Mouse (Mus musculus): ENCODE results near the gene Olfr59. TPM values are rescaled to one million over a fixed set of nuclear protein-coding genes. Genes with fewer than 3 reads are reported as not detected.

Gene Olfr59
- not detected in 2 replicates for polyA plus RNA-seq (2016; fragmentation: Nextera tagmentation; extraction: Ambion mirVana)

GRCm38 (mm10) chr11:74283436-74283835, at the start of gene Olfr59:
Gene Olfr59, plus strand, starts transcription at chr11:74283736.
- H3K27ac ChIP-seq, result no peak within 1 kb of the TSS
- 66% methylated on average over 2 of the region's 2 CpGs for WGBS

GRCm38 (mm10) chr11:74241201-74241600, 42.3 kb upstream of the Olfr59 start:
- Histone ChIP-seq H3K27ac (no peak overlapping the region), H3K36me3 (no peaks in the 10 kb centered on the region), H3K4me1 (no peaks in the 10 kb centered on the region), H3K27me3 (ENCODE audit: low read depth, poor library complexity, severe bottlenecking) (no peaks in the 10 kb centered on the region), H3K9me3 (replicated peaks) (no peaks in the 10 kb centered on the region), H3K4me3 (no peak overlapping the region)
- DNase-seq (ENCODE audit: low spot score), result no peak
- 89% methylated on average over 3 of the region's 3 CpGs for WGBS

More at GRCm38 (mm10) chr11:74283436-74283835, at the start of gene Olfr59:
- no peaks in the 10 kb centered on the region for H3K36me3 ChIP-seq
- H3K27me3 ChIP-seq (ENCODE audit: low read depth, poor library complexity, severe bottlenecking), result no peaks in the 10 kb centered on the region
- DNase-seq (ENCODE audit: low spot score), result no peak
- H3K4me1 ChIP-seq, result no peaks in the 10 kb centered on the region
- H3K9me3 ChIP-seq (replicated peaks), result no peaks in the 10 kb centered on the region; the same call in 1 of the 2 replicates
- H3K4me3 ChIP-seq, result no peak within 1 kb of the TSS

DNA sequence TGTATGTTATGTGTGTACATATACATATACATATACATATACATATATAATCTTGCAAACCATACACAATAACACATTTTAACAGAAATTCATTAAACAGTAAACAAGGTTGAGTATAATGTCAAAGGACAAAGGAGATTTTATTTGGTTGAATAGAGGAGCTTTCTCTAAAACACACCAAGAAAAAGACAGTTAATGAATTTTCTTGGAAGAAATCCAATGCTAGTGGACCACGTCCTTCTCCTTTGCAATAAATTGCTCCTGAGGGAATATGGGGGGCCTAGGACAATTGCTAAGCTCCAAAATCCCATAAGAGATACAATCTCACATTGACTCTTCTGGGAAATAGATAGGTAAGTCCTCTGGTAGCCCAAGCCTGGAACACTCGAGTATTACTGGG, 24.0 kb upstream of the Olfr59 start, which contains the start of gene Olfr406:
Gene Olfr406 (plus strand): TSS at position 301 of the 400 bp plus-strand sequence.
- DNase-seq (ENCODE audit: low spot score), result no peak
- H3K27ac ChIP-seq, result no peak within 1 kb of the TSS
- no peaks in the 10 kb centered on the region; the same call in 1 of the 2 replicates for H3K9me3 ChIP-seq (replicated peaks)
- WGBS, result 68% methylated on average over 2 of the region's 2 CpGs
- no peaks in the 10 kb centered on the region for H3K4me1 ChIP-seq
- no peaks in the 10 kb centered on the region for H3K27me3 ChIP-seq (ENCODE audit: low read depth, poor library complexity, severe bottlenecking)
- H3K4me3 ChIP-seq, result no peak within 1 kb of the TSS
- no peaks in the 10 kb centered on the region for H3K36me3 ChIP-seq

DNA sequence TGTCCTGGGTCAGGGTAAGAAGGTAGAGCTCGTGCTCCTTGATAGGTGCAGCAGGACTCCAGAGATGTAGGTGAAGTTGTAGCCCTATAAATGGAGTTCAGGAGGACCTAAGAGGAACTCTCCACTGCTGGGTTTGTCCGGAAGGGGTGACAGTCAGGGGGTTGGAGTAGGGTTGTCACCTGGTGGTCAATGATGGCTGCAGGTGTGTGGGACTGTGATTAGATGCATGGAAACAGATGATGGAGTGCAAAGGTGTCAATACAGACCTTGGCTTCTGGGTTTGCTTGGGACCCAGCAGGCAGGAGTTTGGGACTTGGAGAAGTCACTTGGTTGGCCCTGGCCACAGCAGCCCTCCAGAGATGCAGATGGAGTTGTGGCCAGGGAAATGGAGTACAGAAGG, 3.7 kb downstream of the Olfr59 start:
- DNase-seq (ENCODE audit: low spot score), result no peak
- no peak overlapping the region for H3K4me3 ChIP-seq
- no peak overlapping the region for H3K27ac ChIP-seq
- no peaks in the 10 kb centered on the region for H3K4me1 ChIP-seq
- 77% methylated on average over 2 of the region's 2 CpGs for WGBS
- no peaks in the 10 kb centered on the region for H3K27me3 ChIP-seq (ENCODE audit: low read depth, poor library complexity, severe bottlenecking)
- no peaks in the 10 kb centered on the region for H3K36me3 ChIP-seq
- no peaks in the 10 kb centered on the region; the same call in 1 of the 2 replicates for H3K9me3 ChIP-seq (replicated peaks)

GRCm38 (mm10) chr11:74326044-74326443, 42.5 kb downstream of the Olfr59 start:
- Histone ChIP-seq H3K9me3 (replicated peaks) (no peaks in the 10 kb centered on the region), H3K27me3 (ENCODE audit: low read depth, poor library complexity, severe bottlenecking) (no peaks in the 10 kb centered on the region), H3K27ac (no peak overlapping the region), H3K36me3 (no peaks in the 10 kb centered on the region), H3K4me3 (no peak overlapping the region), H3K4me1 (no peaks in the 10 kb centered on the region)
- WGBS, result 84% methylated on average over 2 of the region's 2 CpGs
- no peak for DNase-seq (ENCODE audit: low spot score)

DNA sequence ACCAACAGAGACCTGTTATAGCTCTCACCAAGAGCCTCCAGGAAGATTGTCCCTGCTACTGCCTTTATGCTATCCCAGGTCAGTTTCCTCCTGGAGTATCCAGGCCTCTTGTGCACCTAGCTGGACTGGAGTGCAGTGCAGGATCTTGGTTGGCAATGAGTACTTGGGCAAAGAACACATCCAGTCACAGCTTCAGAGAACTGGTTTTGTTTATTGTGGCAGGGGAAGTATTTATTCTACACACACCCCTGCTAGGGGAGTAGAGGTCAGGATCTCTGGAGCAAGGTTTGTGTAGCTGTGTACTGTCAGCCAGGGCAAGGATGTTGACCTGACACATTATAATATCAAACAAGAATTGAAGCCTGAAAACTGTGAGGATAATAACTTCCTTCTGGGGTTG, 45.2 kb downstream of the Olfr59 start:
- Histone ChIP-seq H3K9me3 (replicated peaks) (no peaks in the 10 kb centered on the region), H3K4me3 (no peak overlapping the region), H3K27me3 (ENCODE audit: low read depth, poor library complexity, severe bottlenecking) (no peaks in the 10 kb centered on the region), H3K27ac (no peak overlapping the region), H3K4me1 (no peaks in the 10 kb centered on the region), H3K36me3 (no peaks in the 10 kb centered on the region)
- DNase-seq (ENCODE audit: low spot score), result no peak

- H3K27ac ChIP-seq, result no peak within 1 kb of the TSS
- no peaks in the 10 kb centered on the region for H3K36me3 ChIP-seq
- H3K4me3 ChIP-seq, result no peak within 1 kb of the TSS
- H3K27me3 ChIP-seq (ENCODE audit: low read depth, poor library complexity, severe bottlenecking), result no peaks in the 10 kb centered on the region
- DNase-seq (ENCODE audit: low spot score), result no peak
- H3K4me1 ChIP-seq, result no peaks in the 10 kb centered on the region
- WGBS, result 83% methylated on average over 6 of the region's 6 CpGs
- no peaks in the 10 kb centered on the region for H3K9me3 ChIP-seq (replicated peaks)
These were observed 54.4 kb downstream of the Olfr59 start, which contains the start of gene Olfr410 for GRCm38 (mm10) chr11:74337931-74338330. Gene Olfr410, minus strand, starts transcription at chr11:74338031.

Other genes starting within 250 kb of the Olfr59 start
- gene Olfr139, start 227.2 kb upstream of the Olfr59 start, polyA plus RNA-seq (2016; fragmentation: Nextera tagmentation; extraction: Ambion mirVana), result not detected in 2 replicates
- gene Olfr399, start 227.1 kb upstream of the Olfr59 start, polyA plus RNA-seq (2016; fragmentation: Nextera tagmentation; extraction: Ambion mirVana), result not detected in 2 replicates
- not detected in 2 replicates for gene Zfp616, start 213.8 kb upstream of the Olfr59 start, polyA plus RNA-seq (2016; fragmentation: Nextera tagmentation; extraction: Ambion mirVana)
- not detected in 2 replicates for gene Olfr401, start 170.0 kb upstream of the Olfr59 start, polyA plus RNA-seq (2016; fragmentation: Nextera tagmentation; extraction: Ambion mirVana)
- not detected in 2 replicates for gene Olfr402, start 130.2 kb upstream of the Olfr59 start, polyA plus RNA-seq (2016; fragmentation: Nextera tagmentation; extraction: Ambion mirVana)
- gene Olfr403, start 97.5 kb upstream of the Olfr59 start, polyA plus RNA-seq (2016; fragmentation: Nextera tagmentation; extraction: Ambion mirVana), result not detected in 2 replicates
- not detected in 2 replicates for gene Olfr43, start 72.4 kb upstream of the Olfr59 start, polyA plus RNA-seq (2016; fragmentation: Nextera tagmentation; extraction: Ambion mirVana)
- not detected in 2 replicates for gene Olfr406, start 23.9 kb upstream of the Olfr59 start, polyA plus RNA-seq (2016; fragmentation: Nextera tagmentation; extraction: Ambion mirVana)
- not detected in 2 replicates for gene Olfr410, start 54.3 kb downstream of the Olfr59 start, polyA plus RNA-seq (2016; fragmentation: Nextera tagmentation; extraction: Ambion mirVana)
- not detected in 2 replicates for gene Olfr411, start 68.9 kb downstream of the Olfr59 start, polyA plus RNA-seq (2016; fragmentation: Nextera tagmentation; extraction: Ambion mirVana)
- not detected in 2 replicates for gene Olfr412, start 78.3 kb downstream of the Olfr59 start, polyA plus RNA-seq (2016; fragmentation: Nextera tagmentation; extraction: Ambion mirVana)

Measured in limb, embryonic 10.5 days (tissue).